Mouse (Mus musculus) megakaryocyte-erythroid progenitor cell, adult 5-6 weeks (primary cell): ENCODE measurements around the gene Ccr8. TPM values are rescaled to one million over a fixed set of nuclear protein-coding genes. Genes with fewer than 3 reads are reported as not detected.

Experiments
- ATAC-seq: replicated peaks from 2 replicates; pipeline ENCODE4 v1.8.0; 2016; ENCODE audit warnings: mild to moderate bottlenecking, inconsistent platforms; ENCODE audit not compliant: severe bottlenecking, poor library complexity, low FRiP score, low TSS enrichment
- total RNA-seq, 2 experiments: library from RNA; stranded (forward) in 1 of 2; stranded (reverse) in 1 of 2; fragments of 200-1000, 215-1000 nt in 1 of 2; fragments of >200 nt in 1 of 2; fragmentation: Nextera tagmentation in 1 of 2; gene quantifications; 2 replicates each; pipeline ENCODE4 v1.2.3; 2014 to 2017

Gene Ccr8
- total RNA-seq, 2 experiments from 2014 or later, result not detected

DNA sequence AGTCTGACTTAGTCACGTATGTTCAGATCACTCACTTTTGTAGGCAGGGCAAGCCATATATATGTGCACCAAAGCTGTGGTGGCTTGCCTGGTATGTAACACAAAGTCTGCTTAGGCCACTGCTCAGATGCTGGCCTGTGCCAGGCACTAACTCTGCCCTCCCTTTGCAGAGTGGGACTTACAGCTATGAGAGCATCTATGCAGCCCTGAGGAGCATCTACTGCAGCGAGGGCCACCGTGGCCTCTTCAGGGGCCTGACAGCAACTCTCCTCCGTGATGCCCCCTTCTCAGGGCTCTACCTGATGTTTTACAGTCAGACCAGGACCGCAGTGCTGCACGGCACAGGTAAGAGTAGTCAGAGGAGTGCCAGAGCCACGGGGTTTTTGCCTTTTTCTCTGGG is 28.6 kb downstream of the Ccr8 start:
- ATAC-seq, result no peak

DNA sequence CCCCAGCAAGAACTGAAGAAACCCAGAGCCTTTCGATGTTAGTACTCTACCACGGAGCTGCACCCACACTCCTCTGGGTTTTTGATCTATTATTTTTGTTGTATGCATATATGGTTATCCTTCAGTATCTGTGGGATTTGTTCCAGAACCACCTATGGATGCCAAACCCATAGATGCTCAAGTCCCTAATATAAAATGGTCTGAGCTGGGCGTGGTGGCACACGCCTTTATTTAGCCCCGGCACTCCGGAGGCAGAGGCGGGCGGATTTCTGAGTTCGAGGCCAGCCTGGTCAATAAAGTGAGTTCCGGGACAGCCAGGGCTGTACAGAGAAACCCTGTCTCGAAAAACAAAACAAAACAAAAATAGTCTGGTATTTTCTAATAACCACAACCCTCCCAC is 35.0 kb downstream of the Ccr8 start:
- no peak for ATAC-seq

DNA sequence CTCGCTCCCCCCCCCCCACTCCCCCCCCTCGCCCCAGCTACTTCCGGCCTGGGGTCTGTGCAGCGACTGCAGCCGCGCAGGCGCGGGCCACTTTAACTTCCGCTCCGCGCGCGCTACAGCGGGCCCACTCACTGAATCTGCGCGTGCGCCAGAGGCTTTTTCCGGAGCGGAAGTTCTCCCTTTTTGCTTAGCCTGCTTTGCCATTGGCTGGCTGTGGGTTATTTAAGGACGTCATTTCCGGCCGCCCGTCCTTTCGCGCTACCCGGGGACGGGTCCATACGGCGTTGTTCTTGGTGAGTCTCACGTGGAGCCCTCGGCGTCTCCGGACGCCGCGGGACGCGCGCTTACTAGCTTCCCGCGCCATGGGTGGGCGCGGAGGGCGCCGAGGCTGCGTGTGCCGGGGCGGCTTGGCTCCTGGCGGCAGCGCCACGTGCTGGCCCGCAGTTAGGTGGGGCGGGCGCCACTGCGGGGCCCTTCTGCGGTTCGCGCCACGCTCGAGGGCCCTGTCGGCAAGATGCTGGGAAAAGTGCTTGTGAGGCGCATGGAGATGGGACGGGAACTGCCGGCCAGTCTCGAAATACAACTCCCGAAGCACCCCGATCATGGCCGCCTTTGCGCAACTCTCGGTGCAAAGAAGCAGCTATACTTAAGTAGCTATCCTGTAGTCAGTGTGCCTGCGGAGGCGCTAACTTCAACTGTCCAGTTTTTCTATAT is 35.8 kb downstream of the Ccr8 start, which contains the start of gene Rpsa:
Rpsa (plus strand) TSS at position 152 of the 714 bp plus-strand sequence.
- ATAC-seq, result peak; percentile 89

DNA sequence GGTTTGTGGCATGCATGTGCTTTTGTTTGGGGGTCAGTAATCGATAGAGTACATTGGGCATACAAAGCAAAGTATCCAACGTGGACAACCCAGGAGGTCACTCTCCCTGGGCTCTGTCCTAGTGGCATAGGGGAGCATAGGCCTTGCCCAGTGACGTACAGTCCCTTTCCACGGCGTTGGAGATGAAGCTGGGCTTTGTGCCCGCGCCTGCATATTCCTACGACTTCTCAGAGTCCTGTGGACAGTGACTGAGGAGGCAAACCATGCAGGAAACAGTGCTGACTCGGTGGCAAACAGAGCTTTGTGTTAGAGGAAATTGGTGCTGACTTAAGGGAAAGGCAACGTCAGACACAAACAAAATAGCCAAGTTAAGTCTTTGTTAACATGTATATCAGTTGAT is 37.4 kb downstream of the Ccr8 start:
- ATAC-seq, result no peak

DNA sequence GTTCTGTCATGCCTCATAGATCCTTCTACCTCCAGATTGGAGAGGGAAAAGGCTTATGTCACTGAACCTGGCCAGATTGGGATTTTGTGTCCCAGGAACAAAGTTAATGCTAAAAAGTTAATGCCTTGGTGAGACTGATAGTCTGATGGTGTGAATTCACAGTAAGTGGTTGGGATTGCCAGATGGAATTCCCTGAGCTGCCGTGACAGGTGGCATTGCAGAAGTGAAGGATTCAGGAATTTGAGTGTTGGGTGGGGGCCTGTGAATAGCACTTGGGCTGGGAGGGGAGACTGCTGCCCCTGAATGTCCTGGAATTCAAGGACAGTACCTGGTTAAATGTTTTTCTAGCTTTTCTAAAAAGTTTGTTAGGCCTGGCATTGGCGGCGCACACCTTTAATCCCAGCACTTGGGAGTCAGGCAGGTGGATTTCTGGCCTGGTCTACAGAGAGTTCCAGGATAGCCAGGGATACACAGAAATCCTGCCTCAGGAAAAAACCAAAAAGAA is 39.9 kb downstream of the Ccr8 start:
- no peak for ATAC-seq

DNA sequence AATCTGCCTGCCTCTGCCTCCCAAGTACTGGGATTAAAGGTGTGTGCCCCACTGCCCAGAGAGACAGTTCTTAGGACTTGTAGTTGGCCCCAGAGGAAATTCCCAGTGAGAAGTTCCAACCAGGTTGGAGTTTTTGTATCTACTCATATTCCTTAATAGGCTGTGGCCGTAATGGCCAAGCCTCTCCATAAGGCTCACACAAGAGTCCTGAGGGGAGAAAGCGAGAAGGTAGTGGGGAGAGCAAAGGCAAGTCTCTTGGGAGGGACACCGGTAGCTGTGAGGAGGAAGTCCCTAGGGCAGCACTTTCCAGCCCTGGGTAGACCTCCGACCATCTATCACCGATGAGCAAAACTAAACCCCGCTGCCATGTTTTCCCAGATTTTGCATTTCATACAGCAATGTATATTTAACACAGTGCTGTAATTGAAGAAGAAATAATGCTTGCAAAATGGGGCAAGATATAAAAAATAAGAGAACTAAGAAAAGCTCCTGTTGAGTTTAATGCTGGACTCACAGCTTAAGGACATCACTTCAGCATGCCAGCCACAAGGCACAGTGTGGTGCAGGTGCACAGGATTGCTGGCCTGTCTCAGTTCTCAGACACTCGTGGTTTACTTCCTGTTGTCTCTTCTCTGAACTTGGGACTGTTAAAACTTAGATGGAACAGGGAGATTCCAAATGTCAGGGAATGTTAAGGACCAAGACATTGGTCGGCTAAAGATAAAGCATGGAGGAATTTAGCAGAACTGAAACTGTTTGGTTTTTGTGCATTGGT is 41.3 kb downstream of the Ccr8 start:
- ATAC-seq, result 0 out of 2 replicates have a peak, but pooled peaks have one; percentile 20

GRCm38 (mm10) chr9:120133755-120134475 is 42.0 kb downstream of the Ccr8 start:
- ATAC-seq, result peak; percentile 7; the same call in 1 of the 2 replicates

DNA sequence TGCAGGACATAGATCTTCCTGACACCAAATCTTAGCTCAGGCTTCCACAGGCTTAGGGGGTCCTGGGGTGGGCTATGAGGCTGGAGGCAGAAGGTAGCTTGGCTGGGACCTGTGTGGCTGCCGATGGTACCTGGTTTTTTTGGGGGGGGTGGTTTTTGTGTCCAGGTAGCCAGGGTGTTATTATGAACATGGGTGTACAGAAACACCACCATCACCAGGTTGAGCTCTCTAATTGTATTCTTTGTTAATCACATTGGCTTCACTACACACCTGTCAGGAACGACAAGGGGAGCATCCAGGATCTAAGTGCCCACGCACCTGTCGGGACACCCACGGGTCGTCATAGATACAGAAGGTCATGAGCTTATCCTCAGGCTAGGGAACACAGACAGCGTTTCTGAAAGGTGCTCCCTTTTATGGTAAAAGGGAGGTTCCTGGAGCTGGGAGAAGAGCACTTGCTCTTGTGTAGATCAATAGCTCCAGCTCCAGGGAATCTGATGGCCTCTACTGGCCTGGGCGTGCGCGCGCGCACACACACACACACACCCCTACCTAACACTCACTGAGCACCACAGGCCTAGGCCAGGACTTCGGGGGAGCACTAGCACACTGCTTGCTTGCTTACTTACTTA is 42.7 kb downstream of the Ccr8 start:
- peak; percentile 26; the same call in 1 of the 2 replicates for ATAC-seq

- ATAC-seq, result no peak
These were observed 43.5 kb downstream of the Ccr8 start for GRCm38 (mm10) chr9:120135454-120135853.

DNA sequence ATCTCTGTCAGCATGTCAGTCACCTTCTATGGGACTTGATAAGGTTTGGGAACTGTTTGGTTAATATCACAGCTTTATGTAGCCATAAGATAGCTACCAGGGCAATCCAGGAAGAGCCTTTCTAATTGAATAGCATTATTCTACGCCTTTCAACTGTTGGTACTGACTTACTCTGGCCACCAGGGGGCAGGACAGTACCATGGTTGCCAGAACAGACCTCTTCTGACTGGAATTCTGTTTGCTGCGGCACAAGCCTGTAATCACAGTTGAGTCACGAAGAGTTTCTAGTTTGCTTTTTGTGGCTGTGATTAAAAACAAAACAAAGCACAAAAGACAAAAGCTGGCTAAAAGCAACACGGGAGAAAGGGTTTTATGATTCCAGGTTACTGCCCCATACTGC is 48.7 kb downstream of the Ccr8 start:
- ATAC-seq, result peak; percentile 85

GRCm38 (mm10) chr9:120144474-120144873 is 52.6 kb downstream of the Ccr8 start:
- no peak for ATAC-seq

Other genes starting within 250 kb of the Ccr8 start
- gene Wdr48, start 197.2 kb upstream of the Ccr8 start, total RNA-seq (2014; fragmentation: Nextera tagmentation), result 49.3 and 67.8 TPM in 2 replicates
- gene Wdr48, start 197.2 kb upstream of the Ccr8 start, total RNA-seq (2017), result 27.2 and 36.4 TPM in 2 replicates
- gene Gorasp1, start 154.5 kb upstream of the Ccr8 start, total RNA-seq (2014; fragmentation: Nextera tagmentation), result 8.9 and 11.4 TPM in 2 replicates
- gene Gorasp1, start 154.5 kb upstream of the Ccr8 start, total RNA-seq (2017), result 4.8 and 7.8 TPM in 2 replicates
- not detected in 2 replicates for gene Ttc21a, start 154.5 kb upstream of the Ccr8 start, total RNA-seq (2014; fragmentation: Nextera tagmentation)
- not detected in 2 replicates for gene Ttc21a, start 154.5 kb upstream of the Ccr8 start, total RNA-seq (2017)
- gene Csrnp1, start 107.5 kb upstream of the Ccr8 start, total RNA-seq (2014; fragmentation: Nextera tagmentation), result 1.6 and 3.1 TPM in 2 replicates
- 8.0 and 15.6 TPM in 2 replicates for gene Csrnp1, start 107.5 kb upstream of the Ccr8 start, total RNA-seq (2017)
- gene Xirp1, start 68.5 kb upstream of the Ccr8 start, total RNA-seq (2014; fragmentation: Nextera tagmentation), result not detected in 2 replicates
- not detected in 2 replicates for gene Xirp1, start 68.5 kb upstream of the Ccr8 start, total RNA-seq (2017)
- gene Cx3cr1, start 22.2 kb upstream of the Ccr8 start, total RNA-seq (2014; fragmentation: Nextera tagmentation), result 0.17 TPM in 1 of 2 replicates, not detected in the other
- 1.4 and 2.1 TPM in 2 replicates for gene Cx3cr1, start 22.2 kb upstream of the Ccr8 start, total RNA-seq (2017)
- 80.7 and 95.7 TPM in 2 replicates for gene Slc25a38, start 18.3 kb downstream of the Ccr8 start, total RNA-seq (2014; fragmentation: Nextera tagmentation)
- 57.5 and 88.7 TPM in 2 replicates for gene Slc25a38, start 18.3 kb downstream of the Ccr8 start, total RNA-seq (2017)
- gene Rpsa, start 35.6 kb downstream of the Ccr8 start, total RNA-seq (2014; fragmentation: Nextera tagmentation), result 3,355 and 3,656 TPM in 2 replicates
- 5,426 and 6,681 TPM in 2 replicates for gene Rpsa, start 35.6 kb downstream of the Ccr8 start, total RNA-seq (2017)
- not detected in 2 replicates for gene Mobp, start 57.6 kb downstream of the Ccr8 start, total RNA-seq (2014; fragmentation: Nextera tagmentation)
- gene Mobp, start 57.6 kb downstream of the Ccr8 start, total RNA-seq (2017), result not detected in 2 replicates
- gene Myrip, start 209.4 kb downstream of the Ccr8 start, total RNA-seq (2014; fragmentation: Nextera tagmentation), result not detected in 2 replicates
- not detected in 2 replicates for gene Myrip, start 209.4 kb downstream of the Ccr8 start, total RNA-seq (2017)